Mouse (Mus musculus) CD4-positive naive resting alpha-beta T cell, adult 57 days (primary cell): ENCODE results near the gene Gm21425. TPM values are rescaled to one million over a fixed set of nuclear protein-coding genes. Genes with fewer than 3 reads are reported as not detected.

Source experiments
- total RNA-seq: library from RNA; stranded (reverse); gene quantifications from one replicate; pipeline ENCODE4 v1.2.4, GENCODE M21; 2023

Gm21425 gene
- not detected for total RNA-seq

GRCm38 (mm10) chrY:13161668-13162067 is at the start of gene Gm21425:
Gene Gm21425, plus strand, starts transcription at chrY:13161968.

GRCm38 (mm10) chrY:13133392-13133791 is 28.4 kb upstream of the Gm21425 start, which contains the start of gene Gm21891:
Gene Gm21891, minus strand, starts transcription at chrY:13133492.

Other genes with a start within 250 kb of the Gm21425 start
- gene Gm20807, start 119.1 kb upstream of the Gm21425 start, total RNA-seq, result not detected
- gene Gm21891, start 28.5 kb upstream of the Gm21425 start, total RNA-seq, result not detected
- not detected for gene Gm21828, start 62.0 kb downstream of the Gm21425 start, total RNA-seq
- not detected for gene Gm21440, start 90.4 kb downstream of the Gm21425 start, total RNA-seq
- not detected for gene Gm21454, start 90.5 kb downstream of the Gm21425 start, total RNA-seq
- gene Gm21725, start 187.1 kb downstream of the Gm21425 start, total RNA-seq, result not detected